Mouse (Mus musculus) heart, adult 2 months (tissue): ENCODE data around the gene Kalrn.

ENCODE experiments used
- CTCF ChIP-seq: fragments of 200-600 bp; IDR thresholded peaks from 2 replicates; pipeline ENCODE4 v1.8.1; 2022; ENCODE audit warnings: antibody characterized with exemption, mild to moderate bottlenecking, moderate library complexity
- EP300 ChIP-seq: fragments of 200-500 bp; IDR thresholded peaks from 2 replicates; pipeline ENCODE4 v1.6.1; 2011; ENCODE audit warnings: low read depth, low read length, control low read depth; ENCODE audit not compliant: insufficient read depth

GRCm38 (mm10) chr16:34135074-34135473 lies 438.3 kb downstream of the Kalrn start:
- TF ChIP-seq CTCF (no peak), EP300 (no peak)
